Mouse (Mus musculus): Measurements from ENCODE around the gene Slc44a3.

- TF ChIP-seq CTCF (IDR thresholded peaks at IDR 0.05; ENCODE audit: extremely low read depth, insufficient read length, insufficient replicate concordance, low read depth, low read length) (no peak), POLR2A (IDR thresholded peaks at IDR 0.05; ENCODE audit: low read depth, low read length) (no peak)
These were observed 5.8 kb downstream of the Slc44a3 start for GRCm38 (mm10) chr3:121526096-121527093.

Data from small intestine, adult 2 months (tissue).